Mouse (Mus musculus): ENCODE data around the gene Sap30.
"Not testable (repeated sequence)": the region's sequence is repeated elsewhere in the genome, so short reads cannot be mapped to it uniquely, and the experiment has no call there.

The Sap30 gene

DNA sequence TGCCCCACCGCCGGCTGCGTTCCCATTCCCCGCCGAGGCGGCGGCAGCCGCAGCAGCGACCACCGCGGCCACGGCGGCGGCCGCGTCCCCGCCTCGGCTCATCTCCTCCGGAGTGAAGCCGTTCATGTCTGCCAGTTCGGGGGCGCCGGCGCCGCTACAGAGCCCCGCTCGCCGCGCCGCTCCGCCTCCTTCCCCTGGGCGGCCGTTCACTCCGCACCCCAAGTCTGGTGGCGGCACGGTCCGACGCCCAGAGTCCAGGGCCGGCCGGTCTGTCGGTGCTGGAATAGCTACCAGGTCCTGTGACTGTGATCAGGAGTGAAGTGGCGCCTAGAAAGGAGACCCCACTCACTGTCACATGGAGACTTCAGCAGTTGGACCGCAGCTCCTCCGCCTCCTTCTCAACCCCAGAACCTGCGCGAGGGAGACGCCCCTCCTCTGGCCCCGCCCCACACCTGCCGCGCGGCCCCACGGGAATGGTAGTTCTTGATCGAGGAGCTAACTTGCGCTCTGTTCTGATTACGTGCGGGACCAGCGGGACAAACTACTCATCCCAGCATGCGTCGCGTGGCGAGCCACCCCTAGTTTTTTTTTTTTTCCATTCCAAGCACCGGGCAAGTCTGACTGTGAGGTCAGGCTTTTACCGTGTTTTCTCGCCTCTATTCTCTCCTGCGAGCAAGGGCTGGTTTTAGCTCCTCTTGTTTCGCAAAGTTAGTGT is at the start of gene Sap30:
TSS of gene Sap30 (minus strand) at position 420 of the 715 bp plus-strand sequence.
- peak; percentile 99 for DNase-seq (ENCODE audit: extremely low spot score, low spot score)

DNA sequence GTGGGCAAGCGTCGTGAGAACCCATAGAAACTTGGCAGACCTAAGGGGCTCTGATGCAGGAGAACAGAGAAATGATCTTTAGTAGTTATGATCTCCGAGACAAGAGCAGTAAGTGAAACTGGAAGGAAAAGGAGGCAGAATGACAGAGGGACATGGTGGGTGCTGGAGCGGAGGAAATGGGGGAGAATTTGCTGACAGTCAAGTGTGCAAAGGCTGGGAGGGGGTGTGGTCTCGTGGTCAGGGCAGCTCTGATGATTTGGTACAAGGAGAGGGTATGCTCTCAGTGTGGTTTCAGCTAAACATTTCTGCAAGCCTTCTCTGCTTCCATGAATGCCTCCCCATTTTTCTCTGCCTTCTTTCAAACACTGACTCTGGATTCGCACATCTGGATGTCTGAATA is 48.5 kb upstream of the Sap30 start:
- DNase-seq (ENCODE audit: extremely low spot score, low spot score): no peak

DNA sequence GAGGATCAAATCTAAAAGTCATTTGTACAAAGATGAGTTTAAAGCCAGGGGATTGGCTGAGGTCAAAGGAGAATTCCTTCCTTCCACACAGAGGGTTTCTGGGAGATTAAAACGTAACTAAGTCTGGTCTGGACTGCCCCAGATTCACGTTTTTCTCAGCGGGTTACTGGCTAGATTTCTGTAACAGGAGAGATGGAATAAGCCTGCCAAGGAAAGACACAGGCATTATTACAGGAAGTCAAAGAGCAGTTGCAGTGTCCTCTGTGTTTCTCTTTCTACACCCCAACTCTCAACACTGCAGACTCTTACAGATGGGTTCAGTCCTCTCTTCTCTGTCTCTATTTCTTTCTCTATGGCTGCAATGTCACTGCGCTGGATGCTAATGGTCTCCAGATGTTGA is 46.8 kb upstream of the Sap30 start:
- no peak for DNase-seq (ENCODE audit: extremely low spot score, low spot score)

DNA sequence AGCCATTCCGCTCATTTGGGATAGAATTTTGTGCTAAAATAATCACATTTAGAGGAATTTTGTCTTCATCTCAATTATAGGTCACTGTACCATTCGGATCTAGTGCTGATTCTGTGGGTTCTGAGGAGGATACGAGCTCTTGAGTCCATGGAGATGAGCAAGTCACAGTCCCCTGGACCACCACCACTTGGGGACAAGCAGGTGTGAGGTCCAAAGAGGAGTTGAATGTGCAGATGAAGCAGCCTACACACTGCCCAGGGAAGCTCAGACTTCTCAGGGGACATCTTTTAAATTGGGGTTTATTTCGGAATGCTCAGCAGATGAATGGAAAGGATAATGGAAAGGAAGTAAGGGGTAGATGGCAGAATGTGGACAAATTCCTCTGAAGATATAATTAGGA is 45.4 kb upstream of the Sap30 start:
- DNase-seq (ENCODE audit: extremely low spot score, low spot score): no peak

DNA sequence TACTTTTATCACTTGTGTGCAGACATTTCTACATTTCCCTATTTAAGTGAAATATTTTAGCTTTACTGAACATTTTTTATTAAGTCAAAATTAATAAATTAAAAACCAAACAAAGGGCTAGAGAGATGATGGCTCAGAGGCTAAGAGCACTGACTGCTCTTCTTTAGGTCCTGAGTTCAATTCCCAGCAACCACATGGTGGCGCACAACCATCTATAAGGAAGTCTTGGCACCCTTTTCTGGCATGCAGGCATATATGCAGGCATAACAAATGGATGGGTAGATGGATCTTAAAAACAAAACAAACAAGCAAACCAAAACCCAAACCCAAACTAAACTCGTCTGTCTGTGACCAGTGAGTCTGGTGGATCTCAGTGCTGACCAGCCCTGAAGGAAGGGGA is 44.6 kb upstream of the Sap30 start:
- no peak for DNase-seq (ENCODE audit: extremely low spot score, low spot score)

DNA sequence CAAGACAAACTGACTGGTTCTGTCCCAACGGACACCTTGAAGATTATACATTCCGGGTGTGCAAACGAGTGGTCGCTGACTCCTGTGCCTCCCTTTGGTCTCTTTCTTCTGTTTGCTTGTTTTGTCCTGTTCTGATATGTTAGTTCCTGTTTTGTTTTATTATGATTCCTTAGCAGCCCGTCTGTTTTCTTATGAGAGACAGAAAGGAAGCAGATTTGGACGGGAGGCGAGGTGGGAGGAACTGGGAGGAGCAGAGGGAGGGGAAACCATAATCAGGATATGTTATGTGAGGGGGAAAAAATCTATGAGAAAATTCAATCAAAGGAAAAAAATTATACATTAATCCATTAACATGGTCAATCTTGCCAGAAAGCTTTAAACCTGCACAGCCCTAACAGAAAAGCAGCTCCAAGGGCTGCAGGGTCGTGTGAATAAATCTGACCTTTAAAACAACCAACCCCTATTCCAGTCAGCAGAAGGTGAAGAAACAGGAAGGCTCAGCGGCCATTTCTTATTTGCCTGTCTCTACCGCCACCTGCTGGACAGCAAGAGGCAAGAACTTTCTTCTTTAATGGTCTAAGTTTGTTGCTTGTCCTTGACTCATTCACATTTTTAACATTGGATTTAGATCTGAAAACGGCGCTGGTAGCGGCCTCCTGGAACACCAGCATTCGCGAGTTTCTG is 43.1 kb upstream of the Sap30 start:
- peak; percentile 72 for DNase-seq (ENCODE audit: extremely low spot score, low spot score)

DNA sequence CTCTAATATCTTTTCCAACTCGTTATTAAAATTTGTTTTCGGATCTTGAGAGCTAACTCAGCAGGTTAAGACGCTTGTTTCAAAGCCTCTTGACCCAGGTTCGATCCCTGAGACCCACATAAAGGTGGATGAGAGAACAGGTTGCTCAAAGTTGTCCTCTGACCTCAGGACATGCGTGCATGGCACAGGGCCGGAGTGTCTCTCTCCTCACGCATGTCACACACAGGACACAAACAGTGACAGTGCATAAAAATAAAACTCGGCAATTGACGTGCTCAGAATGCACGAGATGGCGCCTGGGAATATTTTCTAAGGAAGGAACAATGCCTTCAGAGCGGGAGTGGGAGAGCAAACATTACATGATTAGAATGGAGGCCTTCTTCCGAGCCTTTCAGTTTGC is 42.6 kb upstream of the Sap30 start:
- no peak for DNase-seq (ENCODE audit: extremely low spot score, low spot score)

DNA sequence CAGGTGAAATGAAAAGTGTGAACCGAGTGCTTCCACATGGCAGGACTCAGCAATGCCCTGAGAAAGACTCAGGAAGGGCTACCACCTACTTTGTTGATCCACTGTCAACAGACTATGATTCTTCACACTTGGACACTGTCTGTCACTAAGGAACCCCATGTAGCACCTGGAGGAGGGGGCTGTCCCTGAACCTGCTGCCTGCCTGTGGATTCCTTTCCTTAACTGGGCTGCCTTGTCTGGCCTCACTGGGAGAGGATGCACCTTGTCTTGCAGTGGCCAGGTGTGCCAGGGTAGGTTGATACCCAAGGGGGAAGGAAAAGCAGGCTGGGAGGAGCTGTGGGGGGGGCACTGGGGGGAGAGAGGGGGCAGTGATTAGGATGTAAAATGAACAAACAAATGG is 40.4 kb upstream of the Sap30 start:
- no peak for DNase-seq (ENCODE audit: extremely low spot score, low spot score)

DNA sequence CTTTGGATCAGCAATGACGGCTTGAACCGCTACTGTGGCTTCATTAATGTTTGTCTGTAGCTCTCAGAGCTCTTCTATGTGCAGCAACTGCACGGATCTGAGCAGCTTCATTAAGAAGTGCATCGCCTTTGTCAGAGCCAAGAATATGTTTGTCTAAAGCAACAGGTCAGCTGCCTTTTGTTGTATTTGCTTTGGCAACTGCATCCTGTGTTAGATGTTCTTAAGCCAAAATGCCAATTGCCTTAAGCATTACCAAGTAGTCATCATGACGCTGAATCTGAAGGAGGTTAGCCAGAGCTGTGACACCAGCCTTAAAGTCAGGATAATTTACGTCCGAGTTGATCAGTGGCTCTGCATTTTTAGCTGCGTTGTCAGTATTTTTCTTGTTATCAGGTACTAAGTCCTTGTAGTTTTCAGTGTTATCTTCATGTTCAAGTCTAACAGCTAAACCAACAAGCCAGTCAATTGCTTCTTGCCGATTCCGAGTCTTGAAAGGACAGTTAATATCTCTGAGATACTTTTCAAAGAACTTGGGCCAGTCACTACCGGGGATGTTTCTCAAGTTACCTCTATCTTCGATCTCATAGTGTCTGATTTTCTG is 32.6 kb upstream of the Sap30 start:
- no peak for DNase-seq (ENCODE audit: extremely low spot score, low spot score)

DNA sequence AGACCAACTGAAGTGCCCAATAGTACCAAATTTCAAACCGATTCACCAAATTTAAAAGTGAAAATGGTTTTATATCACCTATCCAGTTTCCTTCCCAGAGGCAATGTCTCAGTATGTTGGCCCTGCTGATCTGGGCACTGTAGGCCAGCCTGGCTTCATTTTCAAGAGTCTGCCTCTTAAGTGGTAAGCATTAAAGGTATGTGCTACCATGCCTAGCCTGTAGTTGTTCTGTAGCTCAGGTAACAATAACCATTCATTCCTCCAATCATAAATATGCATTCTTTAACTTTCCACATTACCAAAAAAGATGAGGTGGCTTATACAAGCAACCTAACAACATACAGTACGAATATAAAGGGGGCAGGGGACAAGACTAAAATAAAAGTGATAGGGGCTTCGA is 30.1 kb upstream of the Sap30 start:
- no peak for DNase-seq (ENCODE audit: extremely low spot score, low spot score)

DNA sequence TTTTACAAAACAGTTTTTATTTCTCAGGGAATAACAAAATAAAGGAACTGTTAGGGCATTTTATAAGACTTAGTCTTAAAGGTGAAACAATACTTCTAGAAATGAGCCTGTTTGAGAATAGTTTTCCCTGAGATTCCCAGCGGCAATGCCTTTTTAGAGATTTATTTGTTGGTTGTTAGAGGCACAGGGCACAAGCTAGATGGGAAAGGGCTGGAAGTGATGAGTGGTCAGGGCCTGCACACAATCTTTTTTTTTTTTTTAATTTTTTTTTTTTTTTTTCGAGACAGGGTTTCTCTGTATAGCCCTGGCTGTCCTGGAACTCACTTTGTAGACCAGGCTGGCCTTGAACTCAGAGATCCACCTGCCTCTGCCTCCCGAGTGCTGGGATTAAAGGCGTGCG is 29.0 kb upstream of the Sap30 start:
- DNase-seq (ENCODE audit: extremely low spot score, low spot score): not testable (repeated sequence)

DNA sequence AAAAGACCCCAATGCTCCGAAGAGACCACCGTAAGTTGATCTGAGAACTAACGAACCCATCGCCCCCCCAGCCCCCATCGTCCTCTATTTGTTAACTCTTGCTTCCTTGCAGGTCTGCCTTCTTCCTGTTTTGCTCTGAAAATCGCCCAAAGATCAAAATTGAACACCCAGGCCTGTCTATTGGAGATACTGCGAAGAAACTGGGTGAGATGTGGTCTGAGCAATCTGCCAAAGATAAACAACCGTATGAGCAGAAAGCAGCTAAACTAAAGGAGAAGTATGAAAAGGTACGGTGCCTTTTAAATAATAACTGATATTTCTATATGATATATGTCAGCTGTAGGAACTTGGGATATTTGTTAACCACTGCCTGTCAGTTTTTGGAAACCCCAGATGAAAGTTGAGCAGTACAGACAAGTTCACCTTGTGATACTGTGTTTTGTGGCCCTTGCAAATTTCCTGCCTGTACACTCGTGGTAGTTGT is 25.6 kb upstream of the Sap30 start:
- not testable (repeated sequence) for DNase-seq (ENCODE audit: extremely low spot score, low spot score)

DNA sequence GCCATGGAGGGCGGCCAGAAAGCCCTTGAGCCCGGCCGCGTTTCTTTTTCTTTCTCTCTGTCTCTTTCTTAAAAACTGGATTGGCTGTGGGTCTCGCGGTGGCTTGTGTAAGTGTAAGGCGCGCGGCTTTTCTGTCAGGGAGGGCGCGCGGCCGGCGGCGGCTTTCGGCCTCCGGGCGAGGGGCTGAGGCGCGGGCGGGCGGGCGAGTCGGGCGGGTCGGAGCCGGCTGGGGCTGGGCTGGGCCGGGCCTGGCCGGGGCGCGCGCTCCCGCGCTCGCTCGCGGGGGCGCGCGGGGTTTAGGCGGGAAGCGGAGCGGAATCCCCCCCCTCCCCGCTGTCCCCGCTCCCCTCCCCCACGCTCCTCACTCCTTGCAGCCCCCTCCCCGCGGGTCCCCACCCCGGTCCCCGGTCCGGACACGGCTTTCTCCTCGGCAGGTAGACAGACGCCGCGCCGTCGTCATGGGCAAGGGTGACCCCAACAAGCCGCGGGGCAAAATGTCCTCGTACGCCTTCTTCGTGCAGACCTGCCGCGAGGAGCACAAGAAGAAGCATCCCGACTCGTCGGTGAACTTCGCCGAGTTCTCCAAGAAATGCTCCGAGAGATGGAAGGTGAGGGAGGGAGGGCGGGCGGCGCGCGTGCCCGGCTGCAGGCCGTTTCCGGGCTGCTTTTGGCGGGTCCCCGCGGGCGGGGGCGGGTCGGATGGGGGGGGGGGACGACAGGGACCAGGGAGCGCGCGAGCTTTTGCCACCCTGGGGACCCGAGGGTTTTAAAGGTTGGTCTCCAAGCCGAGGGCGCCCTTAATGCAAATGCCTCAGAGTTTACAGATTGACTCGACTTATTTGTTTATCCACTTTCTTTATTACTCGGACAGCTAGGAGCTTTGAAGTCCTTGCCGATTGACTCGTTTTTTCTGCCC is 24.7 kb upstream of the Sap30 start:
- peak; percentile 70 for DNase-seq (ENCODE audit: extremely low spot score, low spot score)

DNA sequence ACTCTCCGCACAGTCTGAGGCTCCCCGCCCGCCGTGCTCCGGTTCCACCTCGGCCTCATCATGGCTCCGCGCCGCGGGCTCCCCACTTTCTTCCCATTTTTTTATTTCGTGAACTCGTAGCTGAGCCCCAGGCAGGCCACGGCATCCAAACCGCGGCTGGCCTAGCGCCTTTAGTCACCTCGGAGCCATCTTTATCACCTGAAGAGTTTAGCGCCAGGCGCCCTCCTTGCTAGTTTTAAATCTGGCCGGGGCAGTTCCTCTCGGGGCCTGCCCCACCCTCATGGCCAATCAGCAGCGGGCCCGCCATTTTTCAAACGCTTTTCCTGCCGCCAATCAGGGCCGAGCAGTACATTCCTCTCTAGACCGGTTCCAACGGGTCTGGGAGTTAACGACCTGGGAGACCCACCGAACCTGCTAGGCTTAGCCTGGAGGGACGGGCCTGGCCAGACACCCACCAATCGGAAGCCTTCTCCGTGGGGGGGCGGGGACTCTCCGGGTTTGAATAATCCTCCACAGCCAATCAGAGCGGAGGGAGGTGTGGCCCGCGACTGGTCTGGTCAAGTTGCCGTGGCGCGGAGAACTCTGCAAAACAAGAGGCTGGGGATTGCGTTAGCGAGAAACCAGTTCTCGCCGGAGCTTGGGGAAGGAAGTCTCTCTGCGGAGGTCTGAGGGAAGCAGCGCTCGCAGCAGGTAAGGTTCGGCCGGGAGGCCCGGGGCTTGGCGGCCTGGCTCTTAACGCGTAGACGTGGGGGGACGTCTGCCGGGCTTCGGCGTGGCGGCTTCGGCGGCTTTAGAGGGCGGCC is 23.9 kb upstream of the Sap30 start, which contains the start of gene Hmgb2:
TSS of gene Hmgb2 (plus strand) at position 592 of the 803 bp plus-strand sequence.
- peak; percentile 100 for DNase-seq (ENCODE audit: extremely low spot score, low spot score)

DNA sequence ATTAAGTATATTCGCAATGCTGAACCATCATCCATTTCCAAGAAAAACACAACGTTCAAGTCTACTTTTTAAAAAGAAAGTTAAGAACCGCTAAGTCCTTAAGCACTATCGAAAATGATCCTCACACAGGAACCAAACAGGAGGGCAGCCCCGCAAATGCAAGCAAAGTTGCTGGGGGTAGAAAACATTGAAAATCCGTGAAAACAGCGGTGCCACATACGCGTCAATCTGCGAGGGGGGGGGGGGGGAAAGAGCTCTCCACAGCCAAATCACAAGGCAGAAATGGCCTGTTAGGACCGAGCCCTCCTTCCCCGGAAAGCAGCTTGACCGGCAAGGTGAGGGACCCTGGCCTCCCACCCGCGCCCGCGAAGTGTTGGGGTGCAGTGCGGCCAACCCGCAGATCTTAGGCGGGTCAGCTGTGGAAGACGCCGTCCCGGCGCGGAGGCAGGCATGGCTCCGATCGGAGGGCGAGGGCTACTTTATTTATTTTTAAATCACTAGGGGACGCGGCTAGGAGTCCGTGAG is 23.2 kb upstream of the Sap30 start:
- DNase-seq (ENCODE audit: extremely low spot score, low spot score): no peak

DNA sequence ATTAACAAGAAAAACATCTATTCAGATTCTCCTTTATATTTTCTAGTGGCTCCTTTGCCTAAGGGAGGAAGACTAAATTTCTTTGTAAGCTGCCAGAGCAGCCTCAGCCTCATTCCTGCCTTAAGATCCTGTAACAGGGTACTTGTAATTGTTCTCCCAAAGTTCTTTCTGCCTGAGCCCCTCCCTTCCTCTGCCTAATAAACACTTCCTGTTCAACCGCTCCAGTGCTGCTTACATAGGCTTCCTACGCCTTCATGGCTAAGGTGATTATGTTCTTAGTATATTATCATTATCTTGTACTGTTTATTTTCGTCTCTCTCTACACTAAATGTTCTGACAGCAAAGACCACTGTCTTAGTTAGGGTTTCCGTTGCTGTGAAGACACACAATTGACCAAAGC is 21.0 kb upstream of the Sap30 start:
- peak; percentile 4 for DNase-seq (ENCODE audit: extremely low spot score, low spot score)

DNA sequence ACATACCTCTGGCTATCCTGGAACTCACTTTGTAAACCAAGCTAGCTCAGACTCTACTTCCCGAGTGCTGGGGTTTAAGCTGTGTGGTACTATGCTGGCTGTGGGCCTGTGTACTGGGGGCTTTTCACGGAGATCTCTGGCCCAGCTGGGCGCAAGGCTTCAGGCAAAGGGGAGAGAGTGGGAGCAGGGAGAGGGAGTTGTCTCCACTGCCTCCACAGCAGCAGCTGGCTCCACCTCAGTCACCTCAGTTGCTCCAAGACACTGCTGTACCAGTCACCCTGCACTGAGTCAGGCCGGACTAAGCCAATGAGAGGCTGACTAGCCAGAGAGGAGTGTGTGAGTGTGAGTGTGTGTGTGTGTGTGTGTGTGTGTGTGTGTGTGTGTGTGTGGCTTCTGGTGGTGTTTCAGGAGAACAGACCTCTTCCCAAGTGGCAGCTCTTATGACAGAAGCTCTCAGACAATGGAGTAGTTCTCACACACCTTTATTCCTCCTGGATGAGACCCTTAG is 19.9 kb upstream of the Sap30 start:
- DNase-seq (ENCODE audit: extremely low spot score, low spot score): peak; percentile 11

DNA sequence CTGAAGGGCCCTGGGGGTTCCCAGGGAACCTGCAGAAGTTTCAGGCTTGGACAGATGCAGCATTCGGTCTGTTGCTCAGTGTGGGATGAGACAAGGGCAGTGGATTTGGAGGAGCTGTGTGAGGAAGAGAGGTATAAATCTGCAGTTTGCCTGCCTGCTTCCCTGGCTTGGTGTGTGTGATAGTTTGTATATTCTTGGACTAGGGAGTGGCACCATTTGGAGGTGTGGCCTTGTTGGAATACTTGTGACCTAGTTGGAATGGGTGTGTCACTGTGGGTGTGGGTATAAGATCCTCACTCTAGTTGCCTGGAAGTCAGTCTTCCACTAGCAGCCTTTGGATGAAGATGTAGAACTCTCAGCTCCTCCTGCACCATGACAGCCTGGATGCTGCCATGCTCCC is 17.8 kb upstream of the Sap30 start:
- DNase-seq (ENCODE audit: extremely low spot score, low spot score): not testable (repeated sequence)

DNA sequence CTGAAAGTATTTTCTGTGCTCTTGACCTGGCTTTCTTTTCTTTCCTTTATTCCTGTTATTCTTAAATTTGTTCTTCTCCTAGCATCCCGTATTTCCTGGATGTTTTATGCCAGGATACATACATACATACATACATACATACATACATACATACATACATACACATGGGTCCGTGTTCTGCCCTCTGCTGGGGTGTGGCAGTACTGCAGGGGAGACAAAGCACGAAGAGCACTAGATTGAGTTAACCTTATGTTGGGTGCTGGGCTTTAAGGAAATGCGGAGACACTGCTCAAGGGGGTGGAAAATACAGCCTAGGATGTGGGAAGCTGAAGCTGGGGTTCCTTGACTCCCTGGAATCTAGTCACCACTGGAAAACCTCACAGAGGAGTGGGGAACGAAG is 16.0 kb upstream of the Sap30 start:
- DNase-seq (ENCODE audit: extremely low spot score, low spot score): peak; percentile 79

DNA sequence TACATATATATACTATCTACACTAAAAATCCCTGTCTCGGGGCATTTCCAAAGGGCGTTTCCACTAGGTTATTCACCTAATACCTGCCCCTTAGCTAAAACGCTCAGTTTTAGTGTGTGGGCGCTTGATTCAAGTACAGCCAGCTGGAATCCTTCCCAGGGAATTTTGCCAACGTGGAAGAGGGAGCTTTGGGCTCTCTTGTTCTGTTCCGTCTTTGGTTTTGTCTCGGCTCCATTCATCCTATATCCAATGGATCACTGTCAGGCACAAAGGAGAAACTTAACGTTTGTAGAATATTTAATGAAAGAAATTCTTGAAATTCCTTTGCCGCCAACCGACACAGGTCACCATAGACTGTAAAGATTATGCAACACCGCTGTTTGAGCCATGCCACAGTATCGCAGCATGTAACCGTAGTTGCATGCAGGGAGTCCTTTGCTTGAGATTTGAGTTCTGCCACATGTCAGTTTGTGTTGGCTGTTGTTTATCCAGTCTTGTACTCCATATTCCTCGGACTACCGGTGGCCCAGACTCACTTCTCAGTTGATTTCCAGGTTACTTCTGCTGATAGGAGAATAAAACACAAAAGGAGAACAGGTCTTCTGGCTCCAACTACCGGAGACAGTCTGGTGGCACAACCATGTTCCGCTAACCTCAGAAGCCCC is 11.3 kb upstream of the Sap30 start:
- DNase-seq (ENCODE audit: extremely low spot score, low spot score): peak; percentile 17

All from neural tube, embryonic 10.5 days (tissue).